Mouse (Mus musculus): Measurements from ENCODE around the gene Fam149b.
"Not testable (repeated sequence)": the region's sequence is repeated elsewhere in the genome, so short reads cannot be mapped to it uniquely, and the experiment has no call there.

Gene Fam149b

GRCm38 (mm10) chr14:20347991-20348541 lies at the start of gene Fam149b, which contains the start of gene Ecd:
Gene Fam149b (plus strand): TSS chr14:20348162.
Gene Ecd (minus strand): TSS chr14:20348121.
- peak; percentile 99 for DNase-seq (ENCODE audit: low spot score)

- DNase-seq (ENCODE audit: low spot score) = not testable (repeated sequence)
These were observed 42.9 kb upstream of the Fam149b start for GRCm38 (mm10) chr14:20305085-20305484.

- no peak for DNase-seq (ENCODE audit: low spot score)
These were observed 32.8 kb upstream of the Fam149b start for GRCm38 (mm10) chr14:20315137-20315536.

GRCm38 (mm10) chr14:20319420-20319819 lies 28.5 kb upstream of the Fam149b start:
- peak; percentile 61 for DNase-seq (ENCODE audit: low spot score)

GRCm38 (mm10) chr14:20324196-20324595 lies 23.8 kb upstream of the Fam149b start:
- no peak for DNase-seq (ENCODE audit: low spot score)

- peak; percentile 34 for DNase-seq (ENCODE audit: low spot score)
These were observed 19.5 kb upstream of the Fam149b start for GRCm38 (mm10) chr14:20328474-20328873.

- DNase-seq (ENCODE audit: low spot score) = no peak
These were observed 16.6 kb upstream of the Fam149b start for GRCm38 (mm10) chr14:20331316-20331715.

GRCm38 (mm10) chr14:20339415-20339814 lies 8.5 kb upstream of the Fam149b start:
- no peak for DNase-seq (ENCODE audit: low spot score)

GRCm38 (mm10) chr14:20340149-20340548 lies 7.8 kb upstream of the Fam149b start:
- peak; percentile 29 for DNase-seq (ENCODE audit: low spot score)

GRCm38 (mm10) chr14:20340866-20341265 lies 7.1 kb upstream of the Fam149b start:
- DNase-seq (ENCODE audit: low spot score) = no peak

- no peak for DNase-seq (ENCODE audit: low spot score)
These were observed 2.1 kb upstream of the Fam149b start for GRCm38 (mm10) chr14:20345885-20346284.

- no peak for DNase-seq (ENCODE audit: low spot score)
These were observed 446 bp upstream of the Fam149b start for GRCm38 (mm10) chr14:20347441-20347990.

GRCm38 (mm10) chr14:20363230-20363629 lies 15.3 kb downstream of the Fam149b start:
- no peak for DNase-seq (ENCODE audit: low spot score)

GRCm38 (mm10) chr14:20368271-20368670 lies 20.3 kb downstream of the Fam149b start:
- DNase-seq (ENCODE audit: low spot score) = no peak

GRCm38 (mm10) chr14:20370798-20371197 lies 22.8 kb downstream of the Fam149b start:
- no peak for DNase-seq (ENCODE audit: low spot score)

GRCm38 (mm10) chr14:20371854-20372253 lies 23.9 kb downstream of the Fam149b start:
- no peak for DNase-seq (ENCODE audit: low spot score)

- no peak for DNase-seq (ENCODE audit: low spot score)
These were observed 29.2 kb downstream of the Fam149b start for GRCm38 (mm10) chr14:20377112-20377521.

- DNase-seq (ENCODE audit: low spot score) = peak; percentile 73
These were observed 30.5 kb downstream of the Fam149b start for GRCm38 (mm10) chr14:20378313-20379061.

- DNase-seq (ENCODE audit: low spot score) = no peak
These were observed 31.2 kb downstream of the Fam149b start for GRCm38 (mm10) chr14:20379087-20379640.

GRCm38 (mm10) chr14:20379753-20380430 lies 31.9 kb downstream of the Fam149b start:
- no peak for DNase-seq (ENCODE audit: low spot score)

GRCm38 (mm10) chr14:20388441-20389129 lies 40.6 kb downstream of the Fam149b start, which contains the start of gene Dnajc9:
Gene Dnajc9 (minus strand): TSS chr14:20388910.
- peak; percentile 95 for DNase-seq (ENCODE audit: low spot score)
